Mouse (Mus musculus): ENCODE measurements around the gene Gclc.

DNA sequence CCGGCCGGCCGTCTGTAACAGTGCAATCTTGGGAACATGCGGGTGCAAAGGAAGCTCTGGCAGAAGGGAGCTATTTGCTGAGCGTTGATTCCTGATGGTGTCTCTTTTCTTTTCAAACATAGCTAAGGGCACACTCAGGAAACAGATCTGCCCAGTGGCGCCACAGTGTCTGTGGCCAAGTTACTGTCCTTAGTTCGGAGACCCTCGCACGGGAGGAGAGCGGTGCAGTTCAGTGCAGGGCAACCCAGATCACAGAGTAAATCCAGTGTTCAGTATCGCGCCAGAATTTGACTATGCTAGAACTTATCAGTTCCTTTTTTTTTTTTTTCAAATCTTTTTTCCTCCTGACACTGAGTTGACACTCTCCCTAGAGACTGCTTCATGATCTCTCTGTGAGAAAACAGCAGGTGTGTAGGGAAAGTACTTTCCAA, 3.2 kb upstream of the Gclc start:
- TF ChIP-seq CTCF (IDR thresholded peaks at IDR 0.05; ENCODE audit: low read depth, low read length) (no peak), GATA1 (IDR thresholded peaks at IDR 0.05; ENCODE audit: borderline replicate concordance, low read length) (no peak), POLR2AphosphoS5 (IDR thresholded peaks at IDR 0.05; ENCODE audit: insufficient replicate concordance, low read depth, low read length) (no peak), TAL1 (conservative IDR thresholded peaks at IDR 0.05; ENCODE audit: low read depth, low read length) (no peak)

Measured in G1E (cell line).